Mouse (Mus musculus) embryonic facial prominence, embryonic 11.5 days (tissue): Measurements from ENCODE around the gene Slc27a2. TPM values are rescaled to one million over a fixed set of nuclear protein-coding genes. Genes with fewer than 3 reads are reported as not detected.

ENCODE experiments used
- ATAC-seq: fragments of 200-750 bp; cut with Nextera tagmentation; replicated peaks from 2 replicates; pipeline ENCODE4 v1.8.0; 2017; ENCODE audit warnings: low read depth; ENCODE audit not compliant: insufficient number of reproducible peaks, low FRiP score, low TSS enrichment
- DNase-seq: peaks from one replicate; pipeline ENCODE4 v3.0.0-alpha.2; 2015; ENCODE audit warnings: low spot score
- H3K27ac ChIP-seq: fragments of 300-500 bp; sonication (generic); replicated peaks from 2 replicates; pipeline ENCODE4 v1.5.1; 2014; ENCODE audit warnings: mild to moderate bottlenecking, low read depth, low read length, control low read depth
- H3K27me3 ChIP-seq: fragments of 300-500 bp; sonication (generic); 2 replicates; pipeline ENCODE4 v1.6.1; 2014; ENCODE audit warnings: mild to moderate bottlenecking, low read length, moderate library complexity, mixed read lengths; ENCODE audit not compliant: control insufficient read depth, insufficient read depth
- H3K36me3 ChIP-seq: fragments of 300-500 bp; sonication (generic); replicated peaks from 2 replicates; pipeline ENCODE4 v1.6.1; 2014; ENCODE audit warnings: low read depth, mild to moderate bottlenecking, low read length, moderate library complexity, mixed read lengths; ENCODE audit not compliant: control insufficient read depth, insufficient read depth
- H3K4me1 ChIP-seq: fragments of 300-500 bp; sonication (generic); 2 replicates; pipeline ENCODE4 v1.6.1; 2014; ENCODE audit warnings: low read length, mixed read lengths; ENCODE audit not compliant: control insufficient read depth, insufficient read depth
- H3K4me2 ChIP-seq: fragments of 300-500 bp; sonication (generic); 2 replicates; pipeline ENCODE4 v1.6.1; 2014; ENCODE audit warnings: low read depth, mild to moderate bottlenecking, control low read depth, low read length, moderate library complexity
- H3K4me3 ChIP-seq: fragments of 300-500 bp; sonication (generic); 2 replicates; pipeline ENCODE4 v1.5.1; 2014; ENCODE audit warnings: low read depth, low read length, control low read depth
- H3K9ac ChIP-seq: fragments of 300-500 bp; sonication (generic); replicated peaks from 2 replicates; pipeline ENCODE4 v1.6.1; 2014; ENCODE audit warnings: mild to moderate bottlenecking, control low read depth, low read length
- H3K9me3 ChIP-seq: fragments of 300-500 bp; sonication (generic); replicated peaks from 2 replicates; pipeline ENCODE4 v1.6.1; 2016; ENCODE audit warnings: mild to moderate bottlenecking, low read length, inconsistent platforms, mixed read lengths; ENCODE audit not compliant: control insufficient read depth
- WGBS: fragments of 180-500 bp; shearing (Covaris S2); extraction: QIAGEN DNeasy Blood & Tissue Kit; methylation state at CpG from one replicate; pipeline ENCODE4 v1.1.7; 2014; 5-methylcytosine and 5-hydroxymethylcytosine counted together
- polyA plus RNA-seq: library from polyadenylated mRNA; unstranded; fragments of >200 nt; fragmentation: Nextera tagmentation; extraction: Ambion mirVana; gene quantifications from 2 replicates; pipeline ENCODE4 v1.2.1, GENCODE M21; 2014

Gene Slc27a2
- polyA plus RNA-seq, 1 experiment from 2014 or later = 4.6 TPM

DNA sequence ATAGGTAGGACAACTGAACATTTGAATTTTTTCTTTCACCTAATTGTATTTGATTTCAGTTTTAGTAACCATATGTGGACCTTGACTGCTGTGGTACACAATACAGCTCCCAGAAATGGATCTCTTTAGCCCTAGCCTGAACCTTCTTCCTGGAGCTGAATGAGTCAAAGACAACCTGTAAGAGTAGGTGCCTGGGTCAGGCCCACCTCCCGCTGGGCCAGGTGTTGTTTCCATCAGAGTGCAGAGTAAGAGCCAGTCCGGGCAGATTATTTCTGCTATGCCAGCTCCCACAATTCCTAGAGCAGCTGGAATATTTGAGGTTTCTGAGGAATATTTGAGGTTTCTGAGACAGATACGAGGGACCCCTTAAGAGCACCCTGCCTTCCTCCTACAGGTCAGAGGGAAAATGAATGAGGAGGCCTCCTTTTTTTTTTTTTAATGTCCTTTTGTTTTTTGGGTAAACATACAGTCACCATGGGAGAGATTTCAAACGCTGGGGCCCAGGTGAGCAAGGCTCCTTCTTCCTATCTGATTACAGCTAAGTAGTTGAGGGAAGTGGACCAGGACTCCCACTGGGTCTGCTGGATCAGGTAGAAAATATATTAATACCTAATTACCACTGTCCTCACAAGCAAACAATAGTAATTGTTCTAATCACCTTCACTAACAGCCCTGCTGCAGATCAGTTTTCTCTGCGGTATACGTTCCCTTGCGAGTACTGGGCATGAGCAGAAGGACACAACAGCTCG, 32.6 kb downstream of the Slc27a2 start:
- Histone ChIP-seq H3K9me3 (no peaks in the 10 kb centered on the region), H3K36me3 (no peaks in the 10 kb centered on the region), H3K27me3 (no peaks in the 10 kb centered on the region), H3K27ac (no peak overlapping the region), H3K4me1 (no peaks in the 10 kb centered on the region), H3K9ac (no peak overlapping the region), H3K4me3 (no peak overlapping the region), H3K4me2 (no peak overlapping the region)
- 81% methylated on average over 8 of the region's 8 CpGs for WGBS
- DNase-seq (no peak), ATAC-seq (no peak)

DNA sequence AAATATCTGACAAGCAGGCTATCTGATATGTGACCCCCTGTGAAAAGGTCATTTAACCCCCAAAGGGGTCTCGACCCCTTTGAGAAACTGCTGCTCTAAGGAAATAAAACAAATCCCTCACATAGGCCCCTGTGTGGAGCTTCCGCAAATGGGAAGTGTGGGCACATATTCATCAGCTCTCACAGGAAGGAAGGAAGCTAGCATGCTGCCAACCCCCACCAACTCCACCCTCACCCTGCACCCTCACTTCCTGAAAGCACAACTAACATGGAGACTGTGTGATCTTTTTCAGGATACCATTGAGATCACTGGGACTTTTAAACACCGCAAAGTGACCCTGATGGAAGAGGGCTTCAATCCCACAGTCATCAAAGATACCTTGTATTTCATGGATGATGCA, 35.3 kb downstream of the Slc27a2 start:
- H3K4me3 ChIP-seq = no peak overlapping the region
- no peak for ATAC-seq
- no peak overlapping the region for H3K9ac ChIP-seq
- H3K27me3 ChIP-seq = no peaks in the 10 kb centered on the region
- H3K4me1 ChIP-seq = no peaks in the 10 kb centered on the region
- no peak overlapping the region for H3K4me2 ChIP-seq
- DNase-seq = no peak
- no peaks in the 10 kb centered on the region for H3K36me3 ChIP-seq
- no peaks in the 10 kb centered on the region for H3K9me3 ChIP-seq
- WGBS = 78% methylated on average over 3 of the region's 3 CpGs
- H3K27ac ChIP-seq = no peak overlapping the region

- Histone ChIP-seq H3K9me3 (no peaks in the 10 kb centered on the region), H3K27me3 (no peaks in the 10 kb centered on the region), H3K4me2 (no peak overlapping the region), H3K27ac (no peak overlapping the region), H3K36me3 (no peaks in the 10 kb centered on the region), H3K4me3 (no peak overlapping the region), H3K9ac (no peak overlapping the region), H3K4me1 (no peaks in the 10 kb centered on the region)
- ATAC-seq (no peak), DNase-seq (no peak)
- 90% methylated on average over 4 of the region's 4 CpGs for WGBS
Observed at GRCm38 (mm10) chr2:126591304-126591703, 39.1 kb downstream of the Slc27a2 start.

DNA sequence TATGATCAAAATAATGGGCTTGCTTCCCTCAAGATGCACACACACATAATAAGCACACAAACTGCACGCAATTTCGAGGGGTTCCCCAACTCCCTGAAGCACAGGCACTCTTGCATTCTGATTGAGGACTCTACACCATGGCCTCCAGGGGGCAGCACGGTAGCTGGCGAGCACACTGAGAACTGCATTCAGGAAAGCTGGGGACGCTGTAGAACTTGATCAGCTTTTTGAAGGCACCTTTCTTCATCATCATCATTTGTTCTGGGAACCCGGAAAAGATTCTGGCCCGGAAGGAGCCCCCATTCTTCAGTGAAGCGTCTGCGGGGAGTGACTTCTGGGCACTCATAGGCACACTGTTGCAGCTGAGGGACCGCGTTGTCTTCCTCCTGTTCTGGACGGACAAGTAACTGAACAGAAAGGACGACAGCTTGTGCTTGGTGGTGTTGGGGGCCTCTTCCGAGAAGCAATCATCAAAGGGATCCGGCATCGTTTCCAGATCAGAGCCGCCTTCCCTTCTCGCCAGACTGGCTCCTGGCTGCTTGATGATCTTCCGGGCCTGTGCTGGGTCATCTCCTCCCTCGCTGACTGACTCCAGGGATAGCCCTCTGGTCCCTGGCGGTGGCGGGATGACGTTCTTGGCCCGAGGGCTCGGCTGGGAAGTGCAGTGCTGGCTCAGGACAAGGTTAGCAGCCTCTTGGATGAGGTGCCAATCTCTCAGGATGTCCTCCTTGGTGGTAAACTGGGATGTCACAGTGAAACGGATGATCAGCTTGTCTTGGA, 41.8 kb downstream of the Slc27a2 start:
- ATAC-seq = 0 out of 2 replicates have a peak, but pooled peaks have one; percentile 42
- H3K27ac ChIP-seq = no peak overlapping the region

DNA sequence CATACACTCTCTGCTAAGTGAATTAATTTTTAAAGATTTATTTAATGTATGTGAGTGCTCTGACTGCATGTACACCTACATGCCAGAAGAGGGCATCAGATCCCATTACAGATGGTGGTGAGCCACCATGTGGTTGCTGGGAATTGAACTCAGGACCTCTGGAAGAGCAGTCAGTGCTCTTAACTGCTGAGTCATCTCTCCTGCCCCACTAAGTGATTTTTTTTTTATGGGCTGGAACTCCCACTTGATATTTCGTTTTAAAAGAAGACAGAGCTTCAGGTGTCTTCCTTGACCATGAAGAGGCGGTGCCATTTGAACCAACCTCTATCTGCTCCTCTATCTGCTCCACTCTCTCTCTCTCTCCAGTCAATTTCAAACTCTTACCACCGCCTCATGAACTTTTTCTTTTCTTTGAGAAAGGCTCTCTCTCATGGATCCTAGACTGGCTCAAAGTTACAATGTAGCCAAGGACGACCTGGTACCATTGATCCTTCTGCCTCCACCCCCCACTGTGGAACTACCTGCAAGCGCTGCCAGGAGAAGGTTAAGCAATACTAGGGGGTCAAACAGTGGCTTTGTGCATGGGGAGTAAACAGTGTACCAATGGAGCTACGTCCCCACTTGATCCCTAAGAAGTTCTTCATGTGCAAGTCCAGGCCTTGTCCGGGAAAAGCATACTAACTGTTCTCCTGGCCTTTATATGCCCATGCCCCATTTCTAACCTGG, 44.3 kb downstream of the Slc27a2 start:
- H3K27ac ChIP-seq = no peak overlapping the region
- no peaks in the 10 kb centered on the region for H3K4me1 ChIP-seq
- WGBS = 90% methylated on average over 7 of the region's 7 CpGs
- H3K36me3 ChIP-seq = no peaks in the 10 kb centered on the region
- no peak overlapping the region for H3K4me3 ChIP-seq
- H3K9me3 ChIP-seq = no peaks in the 10 kb centered on the region
- no peaks in the 10 kb centered on the region for H3K27me3 ChIP-seq
- no peak overlapping the region for H3K9ac ChIP-seq
- ATAC-seq (no peak), DNase-seq (no peak)
- no peak overlapping the region for H3K4me2 ChIP-seq

More for the DNA sequence above, 41.8 kb downstream of the Slc27a2 start:
- H3K36me3 ChIP-seq = no peaks in the 10 kb centered on the region
- peak; percentile 84 for DNase-seq
- peak overlapping the region; percentile 28 for H3K9ac ChIP-seq
- H3K4me1 ChIP-seq = no peaks in the 10 kb centered on the region
- 26% methylated on average over 26 of the region's 26 CpGs for WGBS
- peak overlapping the region; percentile 16; the same call in 1 of the 2 replicates for H3K4me3 ChIP-seq
- H3K27me3 ChIP-seq = no peaks in the 10 kb centered on the region
- H3K4me2 ChIP-seq = peak overlapping the region; percentile 41
- no peaks in the 10 kb centered on the region for H3K9me3 ChIP-seq

DNA sequence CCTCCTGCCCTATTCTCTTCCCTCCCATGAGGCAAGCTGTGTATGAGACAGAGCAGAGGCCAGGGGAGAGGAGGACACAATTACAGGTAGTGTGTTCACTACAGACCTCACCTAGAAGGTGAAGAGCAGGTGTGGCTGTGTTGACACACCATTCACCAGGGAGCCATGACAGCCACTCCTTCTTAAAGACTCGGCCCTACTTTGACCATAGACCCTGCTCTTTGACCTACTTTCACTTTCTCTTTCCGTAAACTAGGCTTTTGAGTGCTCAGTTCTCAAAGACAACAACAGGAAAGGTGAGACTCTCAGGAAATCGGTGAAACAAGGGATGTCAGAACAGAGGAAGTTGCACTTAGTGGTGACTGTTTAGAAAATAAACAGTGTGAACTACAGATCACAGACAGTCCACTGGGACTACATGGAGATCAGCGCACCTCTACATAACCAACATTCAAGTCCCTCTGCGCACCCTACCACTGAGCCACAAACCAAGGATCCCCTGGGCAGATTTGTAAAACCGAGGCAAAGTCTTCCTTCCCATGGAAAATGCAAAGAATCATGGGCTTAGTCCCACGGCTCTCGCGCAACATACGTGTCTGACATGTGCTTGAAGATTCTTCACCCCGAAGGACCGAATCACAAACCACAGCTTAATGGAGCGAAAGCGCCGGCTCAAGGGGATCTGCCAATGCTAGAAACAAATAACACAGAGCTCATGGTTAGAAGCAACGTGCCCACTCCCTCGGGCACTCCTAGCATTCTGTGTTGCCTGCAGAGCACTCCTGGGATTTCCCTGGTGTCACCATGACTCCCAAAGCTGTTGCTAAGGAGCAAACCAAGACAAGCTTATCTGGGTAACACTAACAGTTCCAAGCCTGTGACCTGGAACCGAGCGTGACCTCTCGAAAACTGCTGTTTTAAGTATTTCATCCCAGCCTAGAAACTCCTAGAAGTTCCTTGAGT, 45.4 kb downstream of the Slc27a2 start:
- no peaks in the 10 kb centered on the region for H3K9me3 ChIP-seq
- H3K27ac ChIP-seq = no peak overlapping the region
- H3K27me3 ChIP-seq = no peaks in the 10 kb centered on the region
- no peaks in the 10 kb centered on the region for H3K4me1 ChIP-seq
- no peak overlapping the region for H3K9ac ChIP-seq
- no peak for ATAC-seq
- 81% methylated on average over 20 of the region's 20 CpGs for WGBS
- H3K36me3 ChIP-seq = no peaks in the 10 kb centered on the region
- no peak overlapping the region for H3K4me2 ChIP-seq
- no peak for DNase-seq
- H3K4me3 ChIP-seq = no peak overlapping the region

DNA sequence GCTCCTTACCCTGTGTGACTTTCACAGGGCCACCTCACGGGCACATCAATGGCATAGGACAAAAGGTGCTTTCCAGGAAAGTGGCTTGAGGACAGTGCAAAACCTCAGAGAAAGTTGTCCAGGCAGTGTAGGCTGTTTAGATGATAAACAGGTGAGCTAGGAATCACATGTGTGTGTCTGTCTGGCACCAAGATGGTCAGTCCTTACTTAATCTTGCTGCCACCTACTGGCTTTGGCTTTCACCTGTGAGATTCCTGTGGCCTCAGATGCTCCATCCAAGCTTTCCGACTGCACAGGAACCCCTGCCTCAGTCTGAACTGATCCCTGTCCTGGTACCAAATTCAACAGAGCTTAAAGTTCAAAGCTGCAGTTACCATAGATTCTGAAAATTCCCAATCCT, 46.2 kb downstream of the Slc27a2 start:
- H3K4me1 ChIP-seq = no peaks in the 10 kb centered on the region
- H3K4me3 ChIP-seq = no peak overlapping the region
- H3K9ac ChIP-seq = no peak overlapping the region
- no peak overlapping the region for H3K4me2 ChIP-seq
- ATAC-seq = no peak
- 50% methylated on average over 2 of the region's 2 CpGs for WGBS
- DNase-seq = no peak
- no peaks in the 10 kb centered on the region for H3K27me3 ChIP-seq
- no peak overlapping the region for H3K27ac ChIP-seq
- no peaks in the 10 kb centered on the region for H3K36me3 ChIP-seq
- H3K9me3 ChIP-seq = no peaks in the 10 kb centered on the region
